Mouse (Mus musculus) stomach, embryonic 16.5 days (tissue): ENCODE results near the gene Ctrb1. TPM values are rescaled to one million over a fixed set of nuclear protein-coding genes. Genes with fewer than 3 reads are reported as not detected.

Experiments
- microRNA-seq: library from miRNA; unstranded; fragments of <30 nt; microRNA quantifications from one replicate; pipeline ENCODE4, GENCODE M21; 2016
- polyA plus RNA-seq: library from polyadenylated mRNA; unstranded; fragments of >200 nt; fragmentation: Nextera tagmentation; extraction: Ambion mirVana; gene quantifications from 2 replicates; pipeline ENCODE4 v1.2.1, GENCODE M21; 2015

Ctrb1 gene
- polyA plus RNA-seq, 1 experiment from 2014 or later = 3,754 TPM

Small RNA genes lying within 50 kb of the gene (microRNA-seq; reads per million reads assigned to microRNA genes)
- gene Mir7076 = 0.50 reads per million

Other genes with a start within 250 kb of the Ctrb1 start
- gene Wdr59, start 168.9 kb downstream of the Ctrb1 start, polyA plus RNA-seq = 5.9 and 6.5 TPM in 2 replicates
- gene Znrf1, start 154.9 kb downstream of the Ctrb1 start, polyA plus RNA-seq = 9.7 and 14.0 TPM in 2 replicates
- gene Ldhd, start 60.6 kb downstream of the Ctrb1 start, polyA plus RNA-seq = 2.9 and 3.4 TPM in 2 replicates
- gene Zfp1, start 47.6 kb downstream of the Ctrb1 start, polyA plus RNA-seq = 19.3 TPM in 2 replicates
- 38.5 and 44.6 TPM in 2 replicates for gene Bcar1, start 52.8 kb upstream of the Ctrb1 start, polyA plus RNA-seq
- gene Cfdp1, start 163.3 kb upstream of the Ctrb1 start, polyA plus RNA-seq = 179 and 197 TPM in 2 replicates
- 9.5 and 10.6 TPM in 2 replicates for gene Tmem170, start 185.7 kb upstream of the Ctrb1 start, polyA plus RNA-seq
- gene Chst5, start 219.4 kb upstream of the Ctrb1 start, polyA plus RNA-seq = 1.3 and 1.6 TPM in 2 replicates
- 12.9 and 13.0 TPM in 2 replicates for gene Tmem231, start 242.9 kb upstream of the Ctrb1 start, polyA plus RNA-seq
- 186 and 199 TPM in 2 replicates for gene Gabarapl2, start 249.7 kb upstream of the Ctrb1 start, polyA plus RNA-seq